Mouse (Mus musculus) megakaryocyte, adult 5-6 weeks (primary cell): ENCODE measurements at regions not wholly inside any gene's neighbourhood (a gene's known extent, or its start where the extent isn't known, plus 50 kb on each side); places are given as distances from the start of the nearest gene placed in this dataset.
A peak's percentile ranks its signal among the peaks of the same experiment; 100 is the strongest.

Experiments used
- ATAC-seq: 2 replicates; pipeline ENCODE4 v1.8.0; 2016; ENCODE audit warnings: mild to moderate bottlenecking, inconsistent platforms; ENCODE audit not compliant: poor library complexity, severe bottlenecking

- no peak for ATAC-seq
Observed at GRCm38 (mm10) chr12:21492549-21493291, 75.3 kb upstream of the Ywhaq start.

- ATAC-seq, result no peak
Observed at GRCm38 (mm10) chr12:21481644-21482043, 64.2 kb upstream of the Ywhaq start.

- peak; percentile 88 for ATAC-seq
Observed at GRCm38 (mm10) chr12:21480226-21480625, 62.8 kb upstream of the Ywhaq start.

- ATAC-seq, result no peak
Observed at GRCm38 (mm10) chr12:21479251-21479650, 61.8 kb upstream of the Ywhaq start.

- ATAC-seq, result no peak
Observed at GRCm38 (mm10) chr12:21476516-21476915, 59.1 kb upstream of the Ywhaq start.

- ATAC-seq, result no peak
Observed at GRCm38 (mm10) chr12:21472951-21473710, 55.7 kb upstream of the Ywhaq start.

- peak; percentile 59 for ATAC-seq
Observed at GRCm38 (mm10) chr12:21472487-21472886, 55.0 kb upstream of the Ywhaq start.

- no peak for ATAC-seq
Observed at GRCm38 (mm10) chr12:21471986-21472385, 54.5 kb upstream of the Ywhaq start.

GRCm38 (mm10) chr12:21470286-21470685 lies 52.8 kb upstream of the Ywhaq start:
- 0 out of 2 replicates have a peak, but pooled peaks have one; percentile 21 for ATAC-seq
